Mouse (Mus musculus) cerebellum, adult 2 months (tissue): ENCODE measurements around the gene Gstcd.

Source experiments
- CTCF ChIP-seq: fragments of 200-500 bp; IDR thresholded peaks from 2 replicates; pipeline ENCODE4 v1.5.1; 2011; ENCODE audit warnings: low read depth, mild to moderate bottlenecking, control low read depth, low read length, moderate library complexity, borderline replicate concordance; ENCODE audit not compliant: insufficient read depth
- POLR2A ChIP-seq: fragments of 200-500 bp; IDR thresholded peaks from 2 replicates; pipeline ENCODE4 v1.6.1; 2011; ENCODE audit warnings: low read length, control low read depth, borderline replicate concordance; ENCODE audit not compliant: insufficient read depth

GRCm38 (mm10) chr3:132981968-132982367, 109.9 kb downstream of the Gstcd start:
- no peak for TF ChIP-seq POLR2A
- no peak for TF ChIP-seq CTCF
